Mouse (Mus musculus) gastrocnemius, postnatal 10 days (tissue): ENCODE data around the gene Akap17b. TPM values are rescaled to one million over a fixed set of nuclear protein-coding genes. Genes with fewer than 3 reads are reported as not detected.

Experiments used
- DNase-seq: peaks from one replicate; pipeline ENCODE4 v3.0.0; 2021; ENCODE audit warnings: mixed read lengths
- total RNA-seq, 2 experiments: library from RNA; stranded (reverse); gene quantifications; 2 replicates each; pipeline ENCODE4 v1.2.3; 2021

The Akap17b gene
- total RNA-seq, 2 experiments from 2014 or later: 1.7 to 1.8 TPM

GRCm38 (mm10) chrX:36586629-36587303 is 58.4 kb downstream of the Akap17b start:
- no peak for DNase-seq

DNA sequence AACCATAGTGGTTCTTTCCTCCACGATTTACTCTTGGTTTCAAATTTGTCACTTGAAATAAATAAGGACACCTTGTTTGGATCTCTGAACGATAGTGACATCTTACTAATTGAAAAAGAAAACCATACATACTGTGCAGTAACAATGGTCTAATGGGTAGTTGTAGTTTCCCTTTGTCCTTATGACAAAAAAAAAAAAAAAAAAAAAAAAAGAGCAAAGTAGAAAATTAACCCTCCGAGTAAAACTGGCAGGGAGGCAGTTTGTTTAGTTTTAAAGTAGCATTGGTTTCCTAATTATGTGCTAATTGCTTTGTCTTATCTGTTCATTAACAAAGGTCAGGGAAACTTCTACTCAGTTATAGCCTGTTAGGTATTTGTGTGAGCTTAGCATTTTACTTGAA is 83.1 kb downstream of the Akap17b start:
- DNase-seq: no peak

DNA sequence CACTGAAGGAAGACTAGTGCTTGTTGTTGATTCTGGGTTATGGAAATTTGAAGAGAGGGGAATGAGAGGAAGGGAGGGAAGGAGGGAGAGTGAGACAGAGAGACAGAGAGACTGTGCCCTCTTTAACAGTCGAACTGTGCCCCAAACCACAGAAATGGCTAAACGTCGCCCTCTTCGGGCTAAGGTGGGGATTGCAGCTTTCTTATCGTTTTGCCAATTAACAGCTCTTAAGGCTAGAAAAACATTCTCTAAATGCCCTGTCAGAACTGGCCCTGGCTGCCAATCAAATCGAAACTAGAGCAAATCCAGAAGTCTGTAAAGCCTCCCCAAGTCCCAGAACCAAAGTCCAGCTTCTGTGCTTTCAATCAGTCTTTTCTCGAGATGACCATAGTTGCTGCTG is 83.5 kb downstream of the Akap17b start:
- DNase-seq: peak; percentile 69

GRCm38 (mm10) chrX:36560170-36560569 is 85.0 kb downstream of the Akap17b start:
- no peak for DNase-seq

Other genes with a start within 250 kb of the Akap17b start
- gene Gm6268, start 244.1 kb downstream of the Akap17b start, total RNA-seq: not detected
- gene Gm14569, start 153.6 kb downstream of the Akap17b start, total RNA-seq: not detected
- gene Pgrmc1, start 47.2 kb downstream of the Akap17b start, total RNA-seq: 10 to 100 TPM; 27.4 to 28.4 TPM
- under 1 TPM; 0.40 to 0.41 TPM for gene Slc25a43, start 98.3 kb upstream of the Akap17b start, total RNA-seq
- gene Slc25a5, start 150.3 kb upstream of the Akap17b start, total RNA-seq: 100 to 1,000 TPM; 217 to 231 TPM
- 10 to 100 TPM; 45.4 to 45.8 TPM for gene Ube2a, start 228.5 kb upstream of the Akap17b start, total RNA-seq
- gene C330007P06Rik, start 228.7 kb upstream of the Akap17b start, total RNA-seq: 10 to 100 TPM; 12.1 to 13.8 TPM